Mouse (Mus musculus): ENCODE data around the gene Mdm2.

The Mdm2 gene

GRCm38 (mm10) chr10:117692953-117693352 lies 17.6 kb downstream of the Mdm2 start:
- in situ Hi-C loops (cut with MboI; ENCODE audit: low pct_unique_long_range_greater_than_20kb in 1 of 2, low sequenced_read_pairs in 2 of 2, unreplicated experiment in 1 of 2), result loop anchor here in 1 of 2 experiments (25.0 kb wide), 1 partner anchor 631 kb away; the partner anchor contains the start of gene Cct2

- in situ Hi-C loops (cut with MboI; ENCODE audit: low pct_unique_long_range_greater_than_20kb in 1 of 2, low sequenced_read_pairs in 2 of 2, unreplicated experiment in 1 of 2), result loop anchor here in 1 of 2 experiments (25.0 kb wide), 1 partner anchor 630 kb away; the partner anchor contains the start of gene Cct2
Observed at GRCm38 (mm10) chr10:117692173-117692572, 18.4 kb downstream of the Mdm2 start.

- in situ Hi-C loops (cut with MboI; ENCODE audit: low pct_unique_long_range_greater_than_20kb in 1 of 2, low sequenced_read_pairs in 2 of 2, unreplicated experiment in 1 of 2), result loop anchor here in 1 of 2 experiments (25.0 kb wide), 1 partner anchor 629 kb away; the partner anchor contains the start of gene Cct2
Observed at GRCm38 (mm10) chr10:117691389-117691968, 19.1 kb downstream of the Mdm2 start.

DNA sequence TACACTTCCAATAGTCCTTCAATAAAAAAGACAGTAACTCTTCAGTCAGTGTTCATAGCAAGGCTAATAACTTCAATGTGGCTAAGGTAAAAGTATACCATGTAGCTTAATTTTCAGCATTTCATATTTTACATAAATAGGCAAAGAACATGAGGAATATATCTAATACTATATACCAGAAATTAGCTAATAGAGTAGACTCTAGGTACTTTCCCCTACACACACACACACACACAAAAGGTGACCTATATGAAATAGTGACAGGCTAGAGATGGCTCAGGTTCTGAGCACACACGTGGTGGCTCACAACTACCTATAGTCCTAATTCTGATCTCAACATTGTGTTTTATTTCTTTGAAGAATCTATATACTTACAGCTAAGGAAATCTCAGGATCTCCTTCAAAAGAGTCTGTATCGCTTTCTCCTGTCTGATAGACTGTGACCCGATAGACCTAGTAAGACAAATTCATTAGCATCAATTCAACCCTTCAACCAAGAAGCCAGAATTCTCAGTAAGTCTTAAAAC lies 19.7 kb downstream of the Mdm2 start:
- in situ Hi-C loops (cut with MboI; ENCODE audit: low pct_unique_long_range_greater_than_20kb in 1 of 2, low sequenced_read_pairs in 2 of 2, unreplicated experiment in 1 of 2), result loop anchor here in 1 of 2 experiments (25.0 kb wide), 1 partner anchor 629 kb away; the partner anchor contains the start of gene Cct2

- in situ Hi-C loops (cut with MboI; ENCODE audit: low pct_unique_long_range_greater_than_20kb in 1 of 2, low sequenced_read_pairs in 2 of 2, unreplicated experiment in 1 of 2), result loop anchor here in 1 of 2 experiments (25.0 kb wide), 1 partner anchor 628 kb away; the partner anchor contains the start of gene Cct2
Observed at GRCm38 (mm10) chr10:117690101-117690352, 20.5 kb downstream of the Mdm2 start.

DNA sequence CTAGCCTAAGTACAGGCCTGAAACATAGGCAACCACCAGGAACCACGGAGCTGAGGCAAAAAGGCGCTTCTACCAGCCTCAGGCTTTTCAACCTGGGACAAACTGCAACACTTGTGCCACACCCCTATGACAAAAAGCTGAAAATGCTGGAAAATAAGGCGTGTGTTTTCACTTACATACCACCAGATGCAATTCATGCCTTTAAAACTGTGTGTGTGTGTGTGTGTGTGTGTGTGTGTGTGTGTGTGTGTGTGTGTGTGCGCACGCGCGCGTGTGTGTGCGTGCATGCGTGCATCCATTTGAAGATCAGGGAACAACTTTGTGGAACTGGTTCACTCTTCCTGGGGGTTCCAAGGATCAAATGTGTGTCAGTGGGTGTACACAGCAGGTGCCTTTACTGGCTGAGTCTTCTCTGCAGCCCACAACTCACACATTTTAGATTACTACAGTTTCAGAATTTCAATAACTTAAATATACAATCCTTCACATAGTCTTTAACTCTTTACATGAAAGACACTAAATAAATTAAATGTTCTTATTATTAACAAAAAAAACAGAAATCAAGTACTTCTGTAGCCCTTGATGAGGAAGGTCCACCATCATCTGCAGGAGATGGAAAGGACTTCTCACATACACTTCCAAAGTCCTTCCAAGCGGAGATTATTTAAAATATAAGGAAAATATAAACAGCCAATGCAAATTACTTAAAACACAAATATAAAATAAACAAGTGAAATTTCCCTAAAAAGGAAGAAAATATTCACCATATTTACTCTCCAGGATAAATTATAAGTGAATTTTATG lies 21.1 kb downstream of the Mdm2 start:
- in situ Hi-C loops (cut with MboI; ENCODE audit: low pct_unique_long_range_greater_than_20kb in 1 of 2, low sequenced_read_pairs in 2 of 2, unreplicated experiment in 1 of 2), result loop anchor here in 1 of 2 experiments (10.0 to 25.0 kb wide), 2 partner anchors 235 to 627 kb away; partner anchors contain the start of gene Cct2

- in situ Hi-C loops (cut with MboI; ENCODE audit: low pct_unique_long_range_greater_than_20kb in 1 of 2, low sequenced_read_pairs in 2 of 2, unreplicated experiment in 1 of 2), result loop anchor here in 1 of 2 experiments (10.0 to 25.0 kb wide), 2 partner anchors 234 to 626 kb away; partner anchors contain the start of gene Cct2
Observed at GRCm38 (mm10) chr10:117688204-117689151, 22.1 kb downstream of the Mdm2 start.

DNA sequence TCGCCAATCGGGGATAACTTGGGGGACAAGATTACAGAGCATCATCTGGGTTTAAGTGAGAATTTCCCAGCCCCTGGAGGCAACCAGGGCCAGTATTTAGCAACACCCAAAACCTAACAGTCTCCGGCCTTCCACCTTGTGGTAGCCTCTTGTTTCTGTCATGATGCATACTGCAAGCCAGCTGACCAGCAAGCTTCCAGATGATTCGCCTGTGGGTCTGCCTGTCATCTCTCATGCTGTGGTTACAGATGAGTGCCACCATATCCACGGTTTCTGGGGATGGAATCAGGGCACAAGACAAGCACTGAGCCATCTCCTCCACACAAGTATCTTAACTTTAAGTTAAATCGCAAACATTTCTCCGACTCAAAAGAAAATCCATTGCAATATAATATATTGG lies 23.0 kb downstream of the Mdm2 start:
- in situ Hi-C loops (cut with MboI; ENCODE audit: low pct_unique_long_range_greater_than_20kb in 1 of 2, low sequenced_read_pairs in 2 of 2, unreplicated experiment in 1 of 2), result loop anchor here in 1 of 2 experiments (10.0 to 25.0 kb wide), 2 partner anchors 233 to 625 kb away; partner anchors contain the start of gene Cct2

DNA sequence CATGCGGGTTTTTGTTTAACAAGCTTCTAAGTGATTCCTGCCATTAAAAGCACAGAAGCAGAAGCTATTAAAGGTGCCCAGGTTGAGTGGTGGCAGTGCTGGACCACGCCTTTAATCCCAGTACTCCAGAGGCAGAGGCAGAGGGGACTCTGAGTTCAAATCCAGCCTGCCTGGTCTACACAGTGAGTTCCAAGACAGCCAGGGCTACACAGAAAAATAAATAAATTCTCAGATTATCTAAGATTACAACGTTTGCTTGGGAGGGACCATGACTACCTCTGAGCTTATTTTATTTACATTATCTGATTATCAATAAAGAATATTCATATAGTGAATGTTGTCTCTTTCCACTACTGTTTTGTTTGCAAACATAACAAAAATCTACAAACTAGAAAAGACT lies 23.5 kb downstream of the Mdm2 start:
- in situ Hi-C loops (cut with MboI; ENCODE audit: low pct_unique_long_range_greater_than_20kb in 1 of 2, low sequenced_read_pairs in 2 of 2, unreplicated experiment in 1 of 2), result loop anchor here in 1 of 2 experiments (10.0 to 25.0 kb wide), 2 partner anchors 232 to 625 kb away; partner anchors contain the start of gene Cct2

GRCm38 (mm10) chr10:117685849-117686591 lies 24.5 kb downstream of the Mdm2 start:
- in situ Hi-C loops (cut with MboI; ENCODE audit: low pct_unique_long_range_greater_than_20kb in 1 of 2, low sequenced_read_pairs in 2 of 2, unreplicated experiment in 1 of 2), result loop anchor here in 1 of 2 experiments (10.0 to 25.0 kb wide), 2 partner anchors 231 to 624 kb away; partner anchors contain the start of gene Cct2

DNA sequence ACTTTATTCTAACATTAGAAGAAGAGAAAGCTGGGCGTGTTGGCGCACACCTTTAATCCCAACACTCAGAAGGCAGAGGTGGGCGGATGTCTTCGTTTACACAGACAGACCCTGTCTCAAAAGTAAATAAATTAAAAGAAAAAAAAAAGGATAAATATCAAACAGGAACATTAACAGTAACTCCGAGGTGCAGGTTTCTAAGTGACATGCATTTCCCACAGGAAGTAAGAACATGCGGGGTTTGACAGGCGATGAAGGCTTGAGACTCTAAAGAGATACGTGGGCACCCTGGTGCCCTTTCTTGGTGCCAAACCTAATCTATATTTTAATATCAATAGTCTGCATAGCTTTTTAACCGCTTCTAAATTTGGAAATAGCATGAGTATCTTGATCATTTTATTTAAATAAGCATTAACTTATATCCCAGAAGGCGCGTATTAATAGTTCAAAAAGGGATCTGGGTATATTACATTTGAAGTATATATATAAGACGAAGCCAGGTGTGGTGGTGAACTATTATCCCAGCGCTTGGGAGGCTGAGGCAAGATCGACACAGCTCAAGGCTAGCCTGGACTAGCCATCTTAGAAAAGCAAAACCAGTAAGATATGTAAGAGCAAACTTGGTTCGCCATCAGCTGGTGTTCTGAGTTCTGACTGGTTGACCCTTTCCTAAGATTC lies 25.2 kb downstream of the Mdm2 start:
- in situ Hi-C loops (cut with MboI; ENCODE audit: low pct_unique_long_range_greater_than_20kb in 1 of 2, low sequenced_read_pairs in 2 of 2, unreplicated experiment in 1 of 2), result loop anchor here in 1 of 2 experiments (10.0 to 25.0 kb wide), 2 partner anchors 231 to 623 kb away; partner anchors contain the start of gene Cct2

GRCm38 (mm10) chr10:117684298-117685170 lies 26.0 kb downstream of the Mdm2 start:
- in situ Hi-C loops (cut with MboI; ENCODE audit: low pct_unique_long_range_greater_than_20kb in 1 of 2, low sequenced_read_pairs in 2 of 2, unreplicated experiment in 1 of 2), result loop anchor here in 1 of 2 experiments (10.0 to 25.0 kb wide), 2 partner anchors 230 to 622 kb away; partner anchors contain the start of gene Cct2

- in situ Hi-C loops (cut with MboI; ENCODE audit: low pct_unique_long_range_greater_than_20kb in 1 of 2, low sequenced_read_pairs in 2 of 2, unreplicated experiment in 1 of 2), result loop anchor here in 1 of 2 experiments (10.0 to 25.0 kb wide), 2 partner anchors 229 to 621 kb away; partner anchors contain the start of gene Cct2
Observed at GRCm38 (mm10) chr10:117683734-117684037, 26.9 kb downstream of the Mdm2 start.

DNA sequence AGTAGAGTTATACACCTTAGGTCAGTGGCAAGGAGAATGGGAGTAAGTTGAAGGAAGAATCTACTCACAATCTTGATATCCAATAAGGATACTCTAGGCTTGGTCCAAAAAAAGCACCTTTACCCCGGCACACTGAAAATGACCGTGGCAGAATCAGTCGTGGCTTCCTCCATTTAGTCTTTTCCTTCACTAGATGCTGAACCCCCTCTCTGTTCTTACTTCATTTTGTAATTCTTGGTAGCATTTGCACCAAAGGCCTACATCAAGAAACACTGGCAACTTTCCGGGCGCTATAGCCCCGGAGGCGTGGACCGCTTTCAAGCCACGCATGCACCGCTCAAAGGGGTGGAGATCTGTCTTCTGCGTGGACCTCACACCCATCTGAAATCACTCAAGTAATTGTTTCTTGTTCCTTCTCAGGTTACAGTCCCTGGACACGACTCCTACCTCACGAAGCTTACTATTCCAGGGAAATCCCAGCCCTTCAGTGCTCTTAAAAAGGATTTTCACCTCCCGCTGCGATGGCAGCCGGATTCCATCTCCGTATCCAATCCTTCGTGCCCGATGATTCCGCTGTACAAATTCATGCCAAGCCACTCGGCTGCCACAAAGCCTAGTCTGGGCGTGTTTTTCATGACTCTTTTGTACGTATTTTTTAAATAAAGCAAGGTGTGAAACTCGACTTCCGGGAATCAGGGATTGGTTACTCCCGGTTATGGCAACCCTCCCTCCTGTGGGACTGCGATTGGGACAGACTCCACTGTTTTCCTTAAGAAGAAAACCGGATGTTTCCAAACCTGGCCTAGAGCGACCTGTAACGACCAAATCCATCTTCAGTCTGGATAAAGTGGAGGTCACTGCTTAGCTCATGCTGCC lies 27.5 kb downstream of the Mdm2 start:
- in situ Hi-C loops (cut with MboI; ENCODE audit: low pct_unique_long_range_greater_than_20kb in 1 of 2, low sequenced_read_pairs in 2 of 2, unreplicated experiment in 1 of 2), result loop anchor here in 1 of 2 experiments (10.0 to 25.0 kb wide), 2 partner anchors 228 to 621 kb away; partner anchors contain the start of gene Cct2
